Mouse (Mus musculus): ENCODE data around the gene Txndc16. TPM values are rescaled to one million over a fixed set of nuclear protein-coding genes. Genes with fewer than 3 reads are reported as not detected.

Txndc16 gene
- 1 to 10 TPM; 9.5 to 9.9 TPM for total RNA-seq (2021)
- long read RNA-seq, experiment 1, full-length matches to known transcripts = 13 of 28 reads
- long read RNA-seq, experiment 1, partial matches to known transcripts = 1 of 28 reads
- long read RNA-seq, experiment 1, other reads (novel, unspliced or antisense) = 14 of 28 reads
- long read RNA-seq, experiment 2, full-length matches to known transcripts = 14 of 21 reads
- long read RNA-seq, experiment 2, partial matches to known transcripts = 2 of 21 reads
- long read RNA-seq, experiment 2, other reads (novel, unspliced or antisense) = 5 of 21 reads

- TF ChIP-seq CTCF (IDR thresholded peaks at IDR 0.05) = no peak
- peak; percentile 84 for DNase-seq
- intact Hi-C loops (cut with DNase I) = loop anchor here (2.0 kb wide), 1 partner anchor 108 kb away; the partner anchor contains the start of gene Psmc6
- H3K4me3 ChIP-seq = peak within 1 kb of the TSS; percentile 88
- H3K27ac ChIP-seq = peak within 1 kb of the TSS; percentile 93
Observed at GRCm38 (mm10) chr14:45220090-45220956, at the start of gene Txndc16. Txndc16 (minus strand) TSS chr14:45220328.

- no peak for DNase-seq
- no peak for TF ChIP-seq CTCF (IDR thresholded peaks at IDR 0.05)
- Histone ChIP-seq H3K27ac (no peak overlapping the region), H3K4me3 (no peak overlapping the region)
- intact Hi-C loops (cut with DNase I) = no loop called here
Observed at GRCm38 (mm10) chr14:45263831-45264592, 43.9 kb upstream of the Txndc16 start.

GRCm38 (mm10) chr14:45251548-45252076 lies 31.5 kb upstream of the Txndc16 start:
- TF ChIP-seq CTCF (IDR thresholded peaks at IDR 0.05) = no peak
- DNase-seq = no peak
- Histone ChIP-seq H3K4me3 (no peak overlapping the region), H3K27ac (no peak overlapping the region)
- intact Hi-C loops (cut with DNase I) = no loop called here

- intact Hi-C loops (cut with DNase I) = no loop called here
- no peak overlapping the region for H3K27ac ChIP-seq
- TF ChIP-seq CTCF (IDR thresholded peaks at IDR 0.05) = peak; percentile 53
- H3K4me3 ChIP-seq = no peak overlapping the region
- DNase-seq = no peak
Observed at GRCm38 (mm10) chr14:45241613-45242012, 21.5 kb upstream of the Txndc16 start.

- no peak for TF ChIP-seq CTCF (IDR thresholded peaks at IDR 0.05)
- H3K4me3 ChIP-seq = no peak overlapping the region
- intact Hi-C loops (cut with DNase I) = no loop called here
- DNase-seq = no peak
- H3K27ac ChIP-seq = no peak overlapping the region
Observed at GRCm38 (mm10) chr14:45239042-45239441, 18.9 kb upstream of the Txndc16 start.

- TF ChIP-seq CTCF (IDR thresholded peaks at IDR 0.05) = no peak
- Histone ChIP-seq H3K27ac (peak overlapping the region; percentile 93), H3K4me3 (peak overlapping the region; percentile 88)
- intact Hi-C loops (cut with DNase I) = loop anchor here (2.0 kb wide), 1 partner anchor 108 kb away; the partner anchor contains the start of gene Psmc6
- no peak for DNase-seq
Observed at GRCm38 (mm10) chr14:45220957-45221630, 966 bp upstream of the Txndc16 start.

- TF ChIP-seq CTCF (IDR thresholded peaks at IDR 0.05) = no peak; the same call in 1 of the 2 replicates
- intact Hi-C loops (cut with DNase I) = loop anchor here (2.0 to 10.0 kb wide), 2 partner anchors 95 to 109 kb away; partner anchors contain the start of genes Ero1l and Psmc6
Observed at GRCm38 (mm10) chr14:45219281-45220089, 643 bp downstream of the Txndc16 start, which contains the start of gene Gpr137c. Gpr137c (plus strand) TSS chr14:45219717.

GRCm38 (mm10) chr14:45217693-45218092 lies 2.4 kb downstream of the Txndc16 start:
- no peak overlapping the region for H3K27ac ChIP-seq
- H3K4me3 ChIP-seq = no peak overlapping the region
- TF ChIP-seq CTCF (IDR thresholded peaks at IDR 0.05) = no peak
- intact Hi-C loops (cut with DNase I) = loop anchor here (10.0 kb wide), 1 partner anchor 97 kb away; the partner anchor contains the start of gene Ero1l
- no peak for DNase-seq

More at GRCm38 (mm10) chr14:45219281-45220089, 643 bp downstream of the Txndc16 start, which contains the start of gene Gpr137c:
- peak; percentile 99 for DNase-seq
- H3K4me3 ChIP-seq = peak within 1 kb of the TSS; percentile 88
- H3K27ac ChIP-seq = peak within 1 kb of the TSS; percentile 93

GRCm38 (mm10) chr14:45216711-45217340 lies 3.3 kb downstream of the Txndc16 start:
- no peak overlapping the region for H3K27ac ChIP-seq
- intact Hi-C loops (cut with DNase I) = loop anchor here (10.0 kb wide), 1 partner anchor 98 kb away; the partner anchor contains the start of gene Ero1l
- no peak overlapping the region for H3K4me3 ChIP-seq
- no peak for TF ChIP-seq CTCF (IDR thresholded peaks at IDR 0.05)
- DNase-seq = no peak

- Histone ChIP-seq H3K4me3 (no peak overlapping the region), H3K27ac (no peak overlapping the region)
- intact Hi-C loops (cut with DNase I) = loop anchor here (10.0 kb wide), 1 partner anchor 103 kb away; the partner anchor contains the start of gene Ero1l
- TF ChIP-seq CTCF (IDR thresholded peaks at IDR 0.05) = no peak
- no peak for DNase-seq
Observed at GRCm38 (mm10) chr14:45211431-45211830, 8.7 kb downstream of the Txndc16 start.

Data from gastrocnemius, adult 2 months (tissue).